Mouse (Mus musculus) lung, postnatal 0 days (tissue): Measurements from ENCODE around the gene Ankrd1. TPM values are rescaled to one million over a fixed set of nuclear protein-coding genes. Genes with fewer than 3 reads are reported as not detected.

Source experiments
- ATAC-seq: fragments of 200-750 bp; cut with Nextera tagmentation; 2 replicates; pipeline ENCODE4 v1.8.0; 2017; ENCODE audit warnings: moderate library complexity
- DNase-seq: peaks from one replicate; pipeline ENCODE4 v3.0.0-alpha.2; 2016; ENCODE audit warnings: low spot score
- H3K27ac ChIP-seq: fragments of 300-500 bp; sonication (generic); 2 replicates; pipeline ENCODE4 v1.5.1; 2014; ENCODE audit warnings: antibody characterized with exemption, mild to moderate bottlenecking, low read length, mixed read lengths
- H3K27me3 ChIP-seq: fragments of 300-500 bp; sonication (generic); replicated peaks from 2 replicates; pipeline ENCODE4 v1.6.1; 2014; ENCODE audit warnings: low read length, mixed read lengths; ENCODE audit not compliant: insufficient read depth
- H3K36me3 ChIP-seq: fragments of 300-500 bp; sonication (generic); 2 replicates; pipeline ENCODE4 v1.6.1; 2014; ENCODE audit warnings: low read length, mixed read lengths; ENCODE audit not compliant: insufficient read depth
- H3K4me1 ChIP-seq: fragments of 300-500 bp; sonication (generic); 2 replicates; pipeline ENCODE4 v1.6.1; 2014; ENCODE audit warnings: antibody characterized with exemption, low read depth, low read length, mixed read lengths; ENCODE audit not compliant: insufficient read depth
- H3K4me2 ChIP-seq: fragments of 300-500 bp; sonication (generic); replicated peaks from 2 replicates; pipeline ENCODE4 v1.6.1; 2014; ENCODE audit warnings: low read depth, mild to moderate bottlenecking, low read length, moderate library complexity, mixed read lengths
- H3K4me3 ChIP-seq: fragments of 300-500 bp; sonication (generic); 2 replicates; pipeline ENCODE4 v1.5.1; 2014; ENCODE audit warnings: low read depth, low read length
- H3K9ac ChIP-seq: fragments of 300-500 bp; sonication (generic); replicated peaks from 2 replicates; pipeline ENCODE4 v1.6.1; 2014; ENCODE audit warnings: low read depth, mild to moderate bottlenecking
- H3K9me3 ChIP-seq: fragments of 300-500 bp; sonication (generic); 2 replicates; pipeline ENCODE4 v1.6.1; 2016; ENCODE audit warnings: low read length, mixed read lengths
- CTCF ChIP-seq: IDR thresholded peaks from 2 replicates; pipeline ENCODE4 v1.5.1; 2016; ENCODE audit warnings: antibody characterized with exemption, mild to moderate bottlenecking
- EP300 ChIP-seq: IDR thresholded peaks from 2 replicates; pipeline ENCODE4 v1.6.1; 2016; ENCODE audit warnings: antibody characterized with exemption, mild to moderate bottlenecking, control low read depth
- WGBS: fragments of 180-500 bp; shearing (Covaris S2); extraction: QIAGEN DNeasy Blood & Tissue Kit; methylation state at CpG from one replicate; pipeline ENCODE4 v1.1.7; 2014; 5-methylcytosine and 5-hydroxymethylcytosine counted together
- polyA plus RNA-seq: library from polyadenylated mRNA; unstranded; fragments of >200 nt; fragmentation: Nextera tagmentation; extraction: Ambion mirVana; gene quantifications from 2 replicates; pipeline ENCODE4 v1.2.1, GENCODE M21; 2015

The Ankrd1 gene
- polyA plus RNA-seq, 1 experiment from 2014 or later = 7.4 TPM

GRCm38 (mm10) chr19:36130181-36130580 lies 10.3 kb upstream of the Ankrd1 start:
- Histone ChIP-seq H3K9ac (no peak overlapping the region), H3K27me3 (no peaks in the 10 kb centered on the region), H3K36me3 (no peaks in the 10 kb centered on the region), H3K4me2 (no peak overlapping the region), H3K9me3 (no peaks in the 10 kb centered on the region), H3K27ac (no peak overlapping the region), H3K4me1 (peaks cover 3% of the 10 kb centered on the region; the same call in 1 of the 2 replicates), H3K4me3 (no peak overlapping the region)
- TF ChIP-seq EP300 = no peak
- no peak for TF ChIP-seq CTCF
- 53% methylated on average over 2 of the region's 2 CpGs for WGBS
- ATAC-seq = no peak
- DNase-seq = no peak

- no peak overlapping the region for H3K27ac ChIP-seq
Observed at GRCm38 (mm10) chr19:36129643-36130042, 9.7 kb upstream of the Ankrd1 start.

GRCm38 (mm10) chr19:36129213-36129612 lies 9.3 kb upstream of the Ankrd1 start:
- Histone ChIP-seq H3K9ac (no peak overlapping the region), H3K36me3 (no peaks in the 10 kb centered on the region), H3K27ac (no peak overlapping the region), H3K27me3 (no peaks in the 10 kb centered on the region), H3K4me3 (no peak overlapping the region), H3K9me3 (no peaks in the 10 kb centered on the region), H3K4me1 (peaks cover 3% of the 10 kb centered on the region; the same call in 1 of the 2 replicates), H3K4me2 (peak overlapping the region; percentile 42)
- ATAC-seq = peak; percentile 56
- TF ChIP-seq CTCF (no peak), EP300 (no peak; the same call in 1 of the 2 replicates)
- peak; percentile 36 for DNase-seq
- WGBS = 12% methylated on average over 9 of the region's 9 CpGs

More at GRCm38 (mm10) chr19:36129643-36130042, 9.7 kb upstream of the Ankrd1 start:
- ATAC-seq = peak; percentile 71
- Histone ChIP-seq H3K9me3 (no peaks in the 10 kb centered on the region), H3K36me3 (no peaks in the 10 kb centered on the region), H3K27me3 (no peaks in the 10 kb centered on the region), H3K4me1 (peaks cover 3% of the 10 kb centered on the region; the same call in 1 of the 2 replicates), H3K9ac (no peak overlapping the region), H3K4me3 (no peak overlapping the region), H3K4me2 (peak overlapping the region; percentile 42)
- 2% methylated on average over 12 of the region's 12 CpGs for WGBS
- peak; percentile 11 for DNase-seq
- no peak for TF ChIP-seq CTCF
- TF ChIP-seq EP300 = no peak

GRCm38 (mm10) chr19:36128440-36128839 lies 8.5 kb upstream of the Ankrd1 start:
- H3K36me3 ChIP-seq = no peaks in the 10 kb centered on the region
- H3K9me3 ChIP-seq = no peaks in the 10 kb centered on the region
- 91% methylated on average over 3 of the region's 3 CpGs for WGBS
- H3K4me2 ChIP-seq = no peak overlapping the region
- H3K9ac ChIP-seq = no peak overlapping the region
- H3K4me1 ChIP-seq = peaks cover 3% of the 10 kb centered on the region; the same call in 1 of the 2 replicates
- DNase-seq (no peak), ATAC-seq (no peak)
- H3K27me3 ChIP-seq = no peaks in the 10 kb centered on the region
- TF ChIP-seq EP300 (no peak), CTCF (no peak)
- H3K4me3 ChIP-seq = no peak overlapping the region
- no peak overlapping the region for H3K27ac ChIP-seq

GRCm38 (mm10) chr19:36124203-36124602 lies 4.3 kb upstream of the Ankrd1 start:
- TF ChIP-seq EP300 = no peak
- TF ChIP-seq CTCF = no peak
- Histone ChIP-seq H3K27ac (no peak overlapping the region), H3K27me3 (no peaks in the 10 kb centered on the region), H3K4me2 (no peak overlapping the region), H3K4me1 (peaks cover 3% of the 10 kb centered on the region; the same call in 1 of the 2 replicates), H3K9ac (no peak overlapping the region), H3K36me3 (no peaks in the 10 kb centered on the region), H3K4me3 (no peak overlapping the region), H3K9me3 (peaks cover 5% of the 10 kb centered on the region)
- DNase-seq = no peak
- no peak for ATAC-seq
- WGBS = 67% methylated on average over 1 of the region's 1 CpGs

GRCm38 (mm10) chr19:36119219-36119618 lies 680 bp downstream of the Ankrd1 start:
- Histone ChIP-seq H3K27me3 (no peaks in the 10 kb centered on the region), H3K4me2 (no peak overlapping the region), H3K36me3 (no peaks in the 10 kb centered on the region), H3K4me3 (no peak overlapping the region), H3K9me3 (peaks cover 5% of the 10 kb centered on the region), H3K4me1 (no peaks in the 10 kb centered on the region), H3K9ac (no peak overlapping the region), H3K27ac (no peak overlapping the region)
- no peak for TF ChIP-seq CTCF
- no peak for TF ChIP-seq EP300
- ATAC-seq (no peak), DNase-seq (no peak)
- 90% methylated on average over 8 of the region's 8 CpGs for WGBS

- Histone ChIP-seq H3K27me3 (no peaks in the 10 kb centered on the region), H3K9ac (no peak overlapping the region), H3K36me3 (no peaks in the 10 kb centered on the region), H3K4me1 (no peaks in the 10 kb centered on the region), H3K4me2 (no peak overlapping the region), H3K27ac (no peak overlapping the region), H3K9me3 (no peaks in the 10 kb centered on the region), H3K4me3 (no peak overlapping the region)
- no peak for TF ChIP-seq EP300
- no peak for TF ChIP-seq CTCF
- WGBS = 67% methylated on average over 4 of the region's 4 CpGs
- ATAC-seq (no peak), DNase-seq (no peak)
Observed at GRCm38 (mm10) chr19:36116185-36116584, 3.7 kb downstream of the Ankrd1 start.
